Mouse (Mus musculus): Measurements from ENCODE around the gene Abtb1. TPM values are rescaled to one million over a fixed set of nuclear protein-coding genes. Genes with fewer than 3 reads are reported as not detected.

Gene Abtb1
- total and polyA plus RNA-seq, 2 experiments from 2014 or later, result 29.2 to 60.2 TPM

GRCm38 (mm10) chr6:88884690-88885089 lies 42.9 kb upstream of the Abtb1 start:
- H3K4me1 ChIP-seq (ENCODE audit: insufficient read depth, low read length), result no peaks in the 10 kb centered on the region
- no peaks in the 10 kb centered on the region for H3K9me3 ChIP-seq (ENCODE audit: low read length)
- H3K4me2 ChIP-seq (ENCODE audit: low read depth, low read length, poor library complexity, severe bottlenecking), result no peak overlapping the region
- DNase-seq (ENCODE audit: low spot score) (no peak), ATAC-seq (ENCODE audit: low FRiP score) (no peak)
- H3K4me3 ChIP-seq (ENCODE audit: low read depth, low read length), result no peak overlapping the region
- no peaks in the 10 kb centered on the region for H3K27me3 ChIP-seq (ENCODE audit: insufficient read depth, low read length)
- no peak overlapping the region for H3K27ac ChIP-seq (ENCODE audit: low read depth, low read length)
- 96% methylated on average over 17 of the region's 17 CpGs for WGBS
- no peak overlapping the region for H3K9ac ChIP-seq (replicated peaks; ENCODE audit: low read length, poor library complexity, severe bottlenecking)
- TF ChIP-seq CTCF (IDR thresholded peaks at IDR 0.05), result no peak
- peaks cover 13% of the 10 kb centered on the region; the same call in 1 of the 2 replicates for H3K36me3 ChIP-seq (ENCODE audit: insufficient read depth, low read length)

GRCm38 (mm10) chr6:88884195-88884594 lies 42.4 kb upstream of the Abtb1 start:
- no peak for ATAC-seq (ENCODE audit: low FRiP score)

GRCm38 (mm10) chr6:88881334-88881733 lies 39.5 kb upstream of the Abtb1 start:
- Histone ChIP-seq H3K27me3 (ENCODE audit: insufficient read depth, low read length) (no peaks in the 10 kb centered on the region), H3K27ac (ENCODE audit: low read depth, low read length) (no peak overlapping the region), H3K4me2 (ENCODE audit: low read depth, low read length, poor library complexity, severe bottlenecking) (no peak overlapping the region), H3K4me1 (ENCODE audit: insufficient read depth, low read length) (no peaks in the 10 kb centered on the region), H3K9ac (replicated peaks; ENCODE audit: low read length, poor library complexity, severe bottlenecking) (no peak overlapping the region), H3K36me3 (ENCODE audit: insufficient read depth, low read length) (peaks cover 4% of the 10 kb centered on the region; the same call in 1 of the 2 replicates), H3K9me3 (ENCODE audit: low read length) (no peaks in the 10 kb centered on the region), H3K4me3 (ENCODE audit: low read depth, low read length) (no peak overlapping the region)
- TF ChIP-seq CTCF (IDR thresholded peaks at IDR 0.05), result no peak
- WGBS, result 26% methylated on average over 7 of the region's 7 CpGs
- no peak for DNase-seq (ENCODE audit: low spot score)
- no peak for ATAC-seq (ENCODE audit: low FRiP score)

More at GRCm38 (mm10) chr6:88884195-88884594, 42.4 kb upstream of the Abtb1 start:
- WGBS, result 97% methylated on average over 10 of the region's 10 CpGs
- Histone ChIP-seq H3K36me3 (ENCODE audit: insufficient read depth, low read length) (peaks cover 10% of the 10 kb centered on the region; the same call in 1 of the 2 replicates), H3K9me3 (ENCODE audit: low read length) (no peaks in the 10 kb centered on the region), H3K4me1 (ENCODE audit: insufficient read depth, low read length) (no peaks in the 10 kb centered on the region), H3K27ac (ENCODE audit: low read depth, low read length) (no peak overlapping the region), H3K9ac (replicated peaks; ENCODE audit: low read length, poor library complexity, severe bottlenecking) (no peak overlapping the region), H3K4me2 (ENCODE audit: low read depth, low read length, poor library complexity, severe bottlenecking) (no peak overlapping the region), H3K4me3 (ENCODE audit: low read depth, low read length) (no peak overlapping the region), H3K27me3 (ENCODE audit: insufficient read depth, low read length) (no peaks in the 10 kb centered on the region)
- no peak for TF ChIP-seq CTCF (IDR thresholded peaks at IDR 0.05)
- DNase-seq (ENCODE audit: low spot score), result no peak

- 59% methylated on average over 4 of the region's 4 CpGs for WGBS
- ATAC-seq (ENCODE audit: low FRiP score) (no peak), DNase-seq (ENCODE audit: low spot score) (no peak)
- TF ChIP-seq CTCF (IDR thresholded peaks at IDR 0.05), result peak; percentile 42
- no peak overlapping the region for H3K9ac ChIP-seq (replicated peaks; ENCODE audit: low read length, poor library complexity, severe bottlenecking)
- H3K27ac ChIP-seq (ENCODE audit: low read depth, low read length), result no peak overlapping the region
- peaks cover 2% of the 10 kb centered on the region; the same call in 1 of the 2 replicates for H3K36me3 ChIP-seq (ENCODE audit: insufficient read depth, low read length)
- no peak overlapping the region for H3K4me2 ChIP-seq (ENCODE audit: low read depth, low read length, poor library complexity, severe bottlenecking)
- H3K9me3 ChIP-seq (ENCODE audit: low read length), result no peaks in the 10 kb centered on the region
- no peak overlapping the region for H3K4me3 ChIP-seq (ENCODE audit: low read depth, low read length)
- H3K27me3 ChIP-seq (ENCODE audit: insufficient read depth, low read length), result no peaks in the 10 kb centered on the region
- no peaks in the 10 kb centered on the region for H3K4me1 ChIP-seq (ENCODE audit: insufficient read depth, low read length)
Measured at GRCm38 (mm10) chr6:88879471-88879870, 37.7 kb upstream of the Abtb1 start.

- Histone ChIP-seq H3K36me3 (ENCODE audit: insufficient read depth, low read length) (no peaks in the 10 kb centered on the region), H3K4me3 (ENCODE audit: low read depth, low read length) (peak within 1 kb of the TSS; percentile 80), H3K27me3 (ENCODE audit: insufficient read depth, low read length) (no peaks in the 10 kb centered on the region), H3K9me3 (ENCODE audit: low read length) (no peaks in the 10 kb centered on the region), H3K4me1 (ENCODE audit: insufficient read depth, low read length) (0 out of 2 replicates have a peak, but pooled peaks cover 6% of the 10 kb centered on the region), H3K4me2 (ENCODE audit: low read depth, low read length, poor library complexity, severe bottlenecking) (peak within 1 kb of the TSS; percentile 92), H3K9ac (replicated peaks; ENCODE audit: low read length, poor library complexity, severe bottlenecking) (peak within 1 kb of the TSS; percentile 95), H3K27ac (ENCODE audit: low read depth, low read length) (peak within 1 kb of the TSS; percentile 98)
- WGBS, result 6% methylated on average over 41 of the region's 63 CpGs
- peak; percentile 90 for DNase-seq (ENCODE audit: low spot score)
- ATAC-seq (ENCODE audit: low FRiP score), result peak; percentile 79
- TF ChIP-seq CTCF (IDR thresholded peaks at IDR 0.05), result no peak
Measured at GRCm38 (mm10) chr6:88874868-88875508, 33.2 kb upstream of the Abtb1 start, which contains the start of gene Podxl2. Gene Podxl2 (minus strand): TSS chr6:88875044.
